Mouse (Mus musculus) macrophage (primary cell): Measurements from ENCODE around the gene Phyhd1. TPM values are rescaled to one million over a fixed set of nuclear protein-coding genes. Genes with fewer than 3 reads are reported as not detected.

ENCODE experiments used
- H3K27ac ChIP-seq: fragments of 350-480 bp; formaldehyde crosslinking; 2 replicates; pipeline ENCODE4 v1.9.0; 2021
- H3K36me3 ChIP-seq: fragments of 350-480 bp; formaldehyde crosslinking; 2 replicates; pipeline ENCODE4 v1.9.0; 2021; ENCODE audit errors: inconsistent target
- H3K4me3 ChIP-seq: fragments of 350-480 bp; formaldehyde crosslinking; 2 replicates; pipeline ENCODE4 v1.9.0; 2021; ENCODE audit errors: inconsistent target
- H3K79me2 ChIP-seq: fragments of 350-480 bp; formaldehyde crosslinking; 2 replicates; pipeline ENCODE4 v1.9.0; 2021; ENCODE audit errors: inconsistent target
- WGBS: methylation state at CpG from one replicate; pipeline ENCODE4 v1.1.7; 2026; ENCODE audit warnings: inconsistent platforms; ENCODE audit not compliant: missing documents; 5-methylcytosine and 5-hydroxymethylcytosine counted together
- polyA plus RNA-seq: library from polyadenylated mRNA; stranded (reverse); fragments of 250-400 nt; gene quantifications from 3 replicates; pipeline ENCODE4 v1.2.4, GENCODE M21; 2018; ENCODE audit warnings: inconsistent platforms
- total RNA-seq, 78 experiments: library from RNA; depleted of rRNA; stranded (reverse); fragments of 250-400 nt; gene quantifications; 1 replicate in 9 of 78; 2 replicates in 24 of 78; 3 replicates in 43 of 78; 4 replicates in 2 of 78; pipeline ENCODE4 v1.2.4; 2018; ENCODE audit warnings: inconsistent platforms in 56 of 78

Gene Phyhd1
- 100 to 1,000 TPM in 16 of 26 experiments, 10 to 100 TPM in 10; 51.1 to 446 (median 182) TPM for total RNA-seq (2018; cell fraction: chromatin; rRNA removed)
- 10 to 100 TPM; 10.7 to 53.2 (median 26.1) TPM for total RNA-seq (2018; cell fraction: cytosol; rRNA removed)
- 100 to 1,000 TPM in 13 of 26 experiments, 10 to 100 TPM in 13; 35.7 to 247 (median 87.5) TPM for total RNA-seq (2018; cell fraction: nucleus; rRNA removed)
- 8.0 to 16.8 TPM (median 13.0 TPM) in 3 replicates for polyA plus RNA-seq

- WGBS = 77% methylated on average over 5 of the region's 5 CpGs
- Histone ChIP-seq H3K79me2 (peaks cover 2% of the 10 kb centered on the region; the same call in 1 of the 2 replicates), H3K27ac (peak within 1 kb of the TSS; percentile 80), H3K36me3 (peaks cover 20% of the 10 kb centered on the region; the same call in 1 of the 2 replicates), H3K4me3 (no peak within 1 kb of the TSS)
Measured at GRCm38 (mm10) chr2:30265767-30266253, at the start of gene Phyhd1. Gene Phyhd1, plus strand, starts transcription at chr2:30266203.

GRCm38 (mm10) chr2:30216293-30216692, 49.7 kb upstream of the Phyhd1 start:
- H3K36me3 ChIP-seq = no peaks in the 10 kb centered on the region
- no peaks in the 10 kb centered on the region for H3K79me2 ChIP-seq
- H3K4me3 ChIP-seq = no peak overlapping the region
- H3K27ac ChIP-seq = no peak overlapping the region
- WGBS = 97% methylated on average over 5 of the region's 5 CpGs

- Histone ChIP-seq H3K27ac (no peak overlapping the region), H3K79me2 (peaks cover 27% of the 10 kb centered on the region), H3K36me3 (no peaks in the 10 kb centered on the region), H3K4me3 (no peak overlapping the region)
- 38% methylated on average over 5 of the region's 5 CpGs for WGBS
Measured at GRCm38 (mm10) chr2:30235593-30235992, 30.4 kb upstream of the Phyhd1 start.

- peak overlapping the region; percentile 67 for H3K27ac ChIP-seq
- peaks cover 5% of the 10 kb centered on the region; the same call in 1 of the 2 replicates for H3K36me3 ChIP-seq
- 6% methylated on average over 18 of the region's 18 CpGs for whole genome bisulfite sequencing
- H3K4me3 ChIP-seq = peak overlapping the region; percentile 80
- H3K79me2 ChIP-seq = peaks cover 37% of the 10 kb centered on the region
Measured at GRCm38 (mm10) chr2:30236426-30237198, 29.4 kb upstream of the Phyhd1 start.

- Histone ChIP-seq H3K79me2 (peaks cover 40% of the 10 kb centered on the region), H3K27ac (peak within 1 kb of the TSS; percentile 67), H3K36me3 (peaks cover 5% of the 10 kb centered on the region; the same call in 1 of the 2 replicates), H3K4me3 (peak within 1 kb of the TSS; percentile 80)
- WGBS = under 1% methylated on average over 67 of the region's 67 CpGs
Measured at GRCm38 (mm10) chr2:30237199-30237880, 28.7 kb upstream of the Phyhd1 start, which contains the start of gene Lrrc8a. Gene Lrrc8a, plus strand, starts transcription at chr2:30237715.

GRCm38 (mm10) chr2:30237881-30238280, 28.1 kb upstream of the Phyhd1 start:
- peaks cover 40% of the 10 kb centered on the region for H3K79me2 ChIP-seq
- H3K36me3 ChIP-seq = peaks cover 5% of the 10 kb centered on the region; the same call in 1 of the 2 replicates
- peak overlapping the region; percentile 43 for H3K27ac ChIP-seq
- under 1% methylated on average over 42 of the region's 42 CpGs for WGBS
- H3K4me3 ChIP-seq = peak overlapping the region; percentile 75

GRCm38 (mm10) chr2:30238906-30239465, 27.0 kb upstream of the Phyhd1 start:
- Histone ChIP-seq H3K79me2 (peaks cover 49% of the 10 kb centered on the region), H3K36me3 (peaks cover 5% of the 10 kb centered on the region; the same call in 1 of the 2 replicates), H3K4me3 (peak overlapping the region; percentile 75), H3K27ac (no peak overlapping the region)
- 71% methylated on average over 3 of the region's 3 CpGs for WGBS

GRCm38 (mm10) chr2:30239777-30240176, 26.2 kb upstream of the Phyhd1 start:
- Histone ChIP-seq H3K79me2 (peaks cover 57% of the 10 kb centered on the region), H3K4me3 (no peak overlapping the region), H3K36me3 (peaks cover 5% of the 10 kb centered on the region; the same call in 1 of the 2 replicates), H3K27ac (no peak overlapping the region)
- 92% methylated on average over 4 of the region's 4 CpGs for WGBS

GRCm38 (mm10) chr2:30240267-30240666, 25.7 kb upstream of the Phyhd1 start, which contains the start of gene Gm28035:
Gene Gm28035, plus strand, starts transcription at chr2:30240567.
- Histone ChIP-seq H3K36me3 (peaks cover 5% of the 10 kb centered on the region; the same call in 1 of the 2 replicates), H3K27ac (no peak within 1 kb of the TSS), H3K4me3 (no peak within 1 kb of the TSS), H3K79me2 (peaks cover 62% of the 10 kb centered on the region)
- WGBS = 91% methylated on average over 2 of the region's 2 CpGs

GRCm38 (mm10) chr2:30242509-30242908, 23.5 kb upstream of the Phyhd1 start:
- whole genome bisulfite sequencing = 71% methylated on average over 4 of the region's 4 CpGs
- Histone ChIP-seq H3K36me3 (peaks cover 5% of the 10 kb centered on the region; the same call in 1 of the 2 replicates), H3K27ac (no peak overlapping the region; the same call in 1 of the 2 replicates), H3K79me2 (peaks cover 81% of the 10 kb centered on the region), H3K4me3 (no peak overlapping the region)

- 91% methylated on average over 4 of the region's 4 CpGs for WGBS
Measured at GRCm38 (mm10) chr2:30243391-30243790, 22.6 kb upstream of the Phyhd1 start.

GRCm38 (mm10) chr2:30244595-30245178, 21.3 kb upstream of the Phyhd1 start:
- Histone ChIP-seq H3K79me2 (peaks cover 85% of the 10 kb centered on the region; the same call in 1 of the 2 replicates), H3K27ac (no peak overlapping the region), H3K36me3 (peaks cover 13% of the 10 kb centered on the region; the same call in 1 of the 2 replicates), H3K4me3 (no peak overlapping the region)
- 92% methylated on average over 7 of the region's 7 CpGs for WGBS

More at GRCm38 (mm10) chr2:30243391-30243790, 22.6 kb upstream of the Phyhd1 start:
- H3K36me3 ChIP-seq = peaks cover 5% of the 10 kb centered on the region; the same call in 1 of the 2 replicates
- peaks cover 85% of the 10 kb centered on the region for H3K79me2 ChIP-seq
- no peak overlapping the region for H3K27ac ChIP-seq
- no peak overlapping the region for H3K4me3 ChIP-seq

GRCm38 (mm10) chr2:30247036-30247435, 19.0 kb upstream of the Phyhd1 start:
- H3K4me3 ChIP-seq = no peak overlapping the region
- no peak overlapping the region for H3K27ac ChIP-seq
- WGBS = 93% methylated on average over 5 of the region's 5 CpGs
- peaks cover 78% of the 10 kb centered on the region; the same call in 1 of the 2 replicates for H3K79me2 ChIP-seq
- H3K36me3 ChIP-seq = peaks cover 8% of the 10 kb centered on the region; the same call in 1 of the 2 replicates
